Mouse (Mus musculus) cerebellum, adult 9-10 months (tissue): Measurements from ENCODE around the gene Eif4e3.

Experiments used
- DNase-seq: peaks from one replicate; pipeline ENCODE4 v3.0.0; 2022

Eif4e3 gene

DNA sequence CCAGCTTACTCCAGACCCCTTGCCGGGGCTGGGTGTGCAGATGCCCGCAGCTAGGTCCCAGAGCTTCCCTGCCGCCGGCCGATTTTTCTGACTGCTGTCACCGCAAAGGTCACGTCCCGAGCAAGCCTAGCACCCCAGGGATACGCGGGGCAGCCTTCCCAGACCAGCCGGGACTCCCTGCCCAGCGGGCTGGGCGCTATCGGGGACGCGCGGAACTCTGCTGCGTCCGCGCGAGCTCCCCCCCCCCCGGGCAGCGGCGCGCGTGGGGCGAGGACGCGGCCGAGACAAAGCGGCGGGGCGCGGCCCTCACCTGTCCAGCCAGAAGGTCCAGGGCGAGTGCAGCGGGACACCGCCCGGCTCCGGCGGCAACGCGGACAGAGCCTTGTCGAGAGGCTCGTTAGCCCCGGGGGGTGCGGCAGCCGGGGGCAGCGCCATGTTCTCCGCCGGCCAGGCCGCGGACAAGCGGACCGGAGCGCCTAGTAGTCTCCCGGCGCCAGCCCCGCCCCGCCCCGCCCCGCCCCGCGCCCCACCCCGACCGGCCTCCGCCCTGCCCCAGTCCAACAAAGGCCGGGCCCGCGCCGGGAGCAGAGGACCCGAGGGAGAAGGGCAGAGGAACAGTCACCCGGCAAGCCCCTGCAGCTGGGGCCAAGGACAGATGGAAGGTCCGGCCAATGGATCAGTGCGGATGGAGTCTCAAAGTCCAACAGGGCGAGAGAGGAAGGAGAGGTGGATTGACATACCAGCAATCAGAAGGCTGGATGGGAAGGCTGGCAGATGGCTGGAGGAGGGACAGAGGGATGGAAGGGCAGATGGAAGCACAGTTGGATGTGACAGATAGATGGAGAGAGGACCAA, at the start of gene Eif4e3, which contains the start of gene Gm20696:
Eif4e3 (minus strand) TSS at position 454 of the 854 bp plus-strand sequence.
Gm20696 (minus strand) TSS at position 480 of the 854 bp plus-strand sequence.
- DNase-seq, result peak; percentile 95

DNA sequence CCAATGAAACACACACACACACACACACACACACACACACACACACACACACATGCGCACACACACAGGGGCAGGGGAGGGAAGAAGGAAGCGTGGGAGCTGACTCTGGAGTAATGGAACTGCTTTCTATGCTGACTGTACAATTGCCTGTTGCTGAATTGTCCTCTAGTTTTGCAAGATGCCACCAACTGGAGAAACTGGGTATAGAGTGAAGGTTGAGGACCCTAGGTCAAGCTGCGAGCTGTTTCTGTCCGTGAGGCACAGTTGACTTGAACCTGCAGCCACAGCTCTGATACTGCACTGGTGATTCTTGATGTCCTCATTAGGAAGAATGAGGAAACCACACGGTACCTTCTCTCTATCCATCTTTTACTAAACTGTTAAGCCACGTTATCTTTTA, 49.3 kb upstream of the Eif4e3 start:
- no peak for DNase-seq

DNA sequence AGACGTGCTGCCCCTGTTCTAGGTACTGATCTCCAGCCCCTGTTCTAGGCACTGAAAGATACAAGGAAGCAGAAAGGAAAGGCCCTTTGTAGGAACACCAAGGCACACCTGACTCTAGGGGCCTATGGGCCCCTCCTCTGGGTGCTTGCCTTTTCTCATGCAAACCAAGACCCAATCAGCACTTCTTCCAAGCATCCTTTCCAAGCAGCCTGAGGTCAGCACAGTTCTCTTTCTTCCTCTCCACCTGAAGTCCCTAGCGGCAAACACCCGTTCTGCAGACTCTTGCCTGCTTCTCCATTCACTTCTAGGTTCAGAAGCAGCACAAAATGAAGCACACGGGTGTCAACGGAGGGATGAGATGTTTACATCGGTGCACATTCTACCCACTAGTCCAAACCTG, 48.6 kb upstream of the Eif4e3 start:
- no peak for DNase-seq

DNA sequence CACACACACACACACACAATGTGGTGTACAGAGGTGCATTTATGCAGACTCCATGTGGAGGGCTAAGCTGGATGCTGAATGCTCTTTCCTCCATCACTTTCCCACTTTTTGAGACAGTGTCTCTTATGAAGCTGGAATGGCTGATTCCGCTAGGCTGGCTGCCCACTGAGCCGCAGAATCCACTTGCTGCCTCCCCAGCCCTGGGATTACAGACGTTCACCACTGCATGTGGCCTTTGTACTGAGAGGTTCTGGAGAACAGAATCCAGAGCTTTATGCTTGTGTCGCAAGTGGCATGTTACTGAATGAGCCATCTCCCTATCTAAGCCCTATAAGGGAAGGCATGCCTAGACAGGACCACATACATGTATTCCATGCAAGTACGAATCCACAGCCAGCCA, 46.7 kb upstream of the Eif4e3 start:
- DNase-seq, result no peak

DNA sequence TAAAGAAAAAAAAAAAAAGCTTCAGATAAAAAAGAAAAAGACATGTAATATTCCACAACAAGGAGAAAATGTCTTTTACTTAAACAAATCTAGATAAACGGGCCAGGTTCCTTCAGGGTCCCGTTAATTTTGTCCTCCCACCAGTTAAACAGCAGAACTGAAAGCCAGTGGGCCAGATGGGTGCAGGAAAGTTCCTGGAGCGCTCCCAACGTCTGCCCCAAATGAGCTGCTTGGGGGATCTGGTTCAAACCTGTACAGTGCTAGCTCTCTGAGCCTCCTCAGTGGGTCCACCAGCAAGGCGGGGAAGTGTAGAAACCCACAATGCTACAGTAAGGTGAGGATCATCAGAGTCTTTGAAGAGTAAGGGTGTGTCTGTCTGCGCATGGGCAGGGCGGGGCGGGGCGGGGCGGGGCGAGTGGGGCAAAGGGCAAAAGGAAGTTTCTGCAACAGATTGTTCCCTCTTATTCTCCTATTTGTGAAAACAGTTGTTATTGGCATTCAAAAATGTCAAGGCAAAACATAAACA, 45.1 kb upstream of the Eif4e3 start:
- no peak for DNase-seq

DNA sequence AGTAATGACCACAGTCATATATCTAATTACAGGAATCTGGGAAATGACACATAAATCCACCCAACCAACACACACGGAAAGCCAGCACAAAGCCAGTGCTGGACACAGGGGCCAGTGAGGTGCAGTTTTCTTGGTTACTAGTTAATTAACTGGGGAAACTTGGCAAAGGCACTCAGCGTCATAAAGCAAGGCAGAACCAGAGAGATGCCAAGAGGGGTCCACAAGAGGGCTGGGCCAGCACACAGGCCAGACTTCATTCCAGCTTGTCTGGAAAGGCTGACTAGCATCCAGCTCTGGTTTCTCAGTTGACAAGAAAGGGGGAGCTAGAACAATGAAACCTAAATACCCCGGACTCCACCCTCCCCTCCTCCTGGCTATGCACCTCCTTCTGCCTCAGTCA, 33.9 kb upstream of the Eif4e3 start:
- no peak for DNase-seq

DNA sequence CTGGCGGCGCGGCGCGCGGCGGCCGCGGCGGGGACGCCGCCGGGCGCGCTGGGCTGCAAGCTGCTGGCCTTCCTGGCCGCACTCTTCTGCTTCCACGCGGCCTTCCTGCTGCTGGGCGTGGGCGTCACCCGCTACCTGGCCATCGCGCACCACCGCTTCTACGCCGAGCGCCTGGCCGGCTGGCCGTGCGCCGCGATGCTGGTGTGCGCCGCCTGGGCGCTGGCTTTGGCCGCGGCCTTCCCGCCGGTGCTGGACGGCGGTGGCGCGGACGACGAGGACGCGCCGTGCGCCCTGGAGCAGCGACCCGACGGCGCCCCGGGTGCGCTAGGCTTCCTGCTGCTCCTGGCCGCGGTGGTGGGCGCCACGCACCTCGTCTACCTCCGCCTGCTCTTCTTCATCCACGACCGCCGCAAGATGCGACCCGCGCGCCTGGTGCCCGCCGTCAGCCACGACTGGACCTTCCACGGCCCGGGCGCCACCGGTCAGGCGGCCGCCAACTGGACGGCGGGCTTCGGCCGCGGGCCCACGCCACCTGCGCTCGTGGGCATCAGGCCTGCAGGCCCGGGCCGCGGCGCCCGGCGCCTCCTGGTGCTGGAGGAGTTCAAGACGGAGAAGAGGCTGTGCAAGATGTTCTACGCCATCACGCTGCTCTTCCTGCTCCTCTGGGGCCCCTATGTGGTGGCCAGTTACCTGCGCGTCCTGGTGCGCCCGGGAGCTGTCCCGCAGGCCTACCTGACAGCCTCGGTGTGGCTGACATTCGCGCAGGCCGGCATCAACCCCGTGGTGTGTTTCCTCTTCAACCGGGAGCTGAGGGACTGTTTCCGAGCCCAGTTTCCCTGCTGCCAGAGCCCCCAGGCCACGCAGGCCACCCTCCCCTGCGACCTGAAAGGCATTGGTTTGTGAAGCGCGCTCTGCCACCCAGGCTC, 26.6 kb upstream of the Eif4e3 start:
- DNase-seq, result no peak

DNA sequence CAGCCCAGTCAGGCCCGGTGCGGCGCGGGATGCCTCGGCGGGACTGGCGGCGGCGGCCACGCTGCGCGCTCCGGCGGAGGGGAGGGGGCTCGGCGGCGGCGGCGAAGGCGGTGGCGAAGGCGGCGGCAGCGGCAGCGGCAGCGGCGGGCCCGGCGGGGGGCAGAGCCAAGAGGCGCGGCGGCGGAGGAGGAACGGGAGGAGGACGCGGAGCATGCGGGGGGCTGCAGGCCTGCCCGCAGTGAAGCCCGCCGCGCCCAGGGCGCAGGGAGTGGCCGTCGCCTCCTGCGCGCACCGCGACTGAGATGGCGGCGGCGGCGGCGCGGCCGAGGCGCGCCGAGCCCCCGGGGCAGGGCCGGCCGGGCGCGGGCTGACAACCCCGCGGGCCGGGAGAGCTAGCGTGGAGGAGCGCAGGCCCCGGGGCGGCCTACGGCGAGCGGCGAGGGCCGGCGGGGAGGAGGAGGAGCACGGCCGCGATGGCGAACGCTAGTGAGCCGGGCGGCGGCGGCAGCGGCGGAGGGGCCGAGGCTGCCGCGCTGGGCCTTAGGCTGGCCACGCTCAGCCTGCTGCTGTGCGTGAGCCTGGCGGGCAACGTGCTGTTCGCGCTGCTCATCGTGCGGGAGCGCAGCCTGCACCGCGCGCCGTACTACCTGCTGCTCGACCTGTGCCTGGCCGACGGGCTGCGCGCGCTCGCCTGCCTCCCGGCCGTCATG, 25.8 kb upstream of the Eif4e3 start, which contains the start of gene Gpr27:
Gpr27 (plus strand) TSS at position 474 of the 710 bp plus-strand sequence.
- DNase-seq, result peak; percentile 54

DNA sequence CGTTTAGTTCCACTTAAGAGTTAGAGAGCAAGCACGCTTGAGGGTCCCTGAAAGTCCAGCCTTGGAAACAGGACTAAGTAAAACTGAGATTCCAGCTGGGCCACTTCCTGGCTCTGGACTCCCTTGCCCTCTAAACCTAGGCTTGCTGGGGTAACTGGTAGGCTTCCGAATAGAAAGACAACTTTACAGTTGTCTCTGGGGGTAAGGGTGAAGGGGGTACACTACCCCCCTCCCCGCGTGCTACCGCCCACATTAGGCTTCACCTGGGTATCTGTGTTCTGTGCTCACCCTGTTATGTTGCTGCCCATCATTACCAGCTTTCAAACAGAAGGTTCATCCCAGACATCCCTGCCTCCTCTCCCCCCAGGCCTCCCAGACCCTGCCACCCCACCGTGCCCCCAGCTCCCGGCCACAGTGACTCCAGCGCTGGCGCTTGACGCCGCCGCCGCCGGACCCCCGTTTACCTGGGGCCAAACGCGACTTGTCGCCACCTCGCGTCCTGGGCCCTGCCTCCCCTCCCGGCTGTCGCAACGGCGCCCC, 25.2 kb upstream of the Eif4e3 start:
- no peak for DNase-seq

DNA sequence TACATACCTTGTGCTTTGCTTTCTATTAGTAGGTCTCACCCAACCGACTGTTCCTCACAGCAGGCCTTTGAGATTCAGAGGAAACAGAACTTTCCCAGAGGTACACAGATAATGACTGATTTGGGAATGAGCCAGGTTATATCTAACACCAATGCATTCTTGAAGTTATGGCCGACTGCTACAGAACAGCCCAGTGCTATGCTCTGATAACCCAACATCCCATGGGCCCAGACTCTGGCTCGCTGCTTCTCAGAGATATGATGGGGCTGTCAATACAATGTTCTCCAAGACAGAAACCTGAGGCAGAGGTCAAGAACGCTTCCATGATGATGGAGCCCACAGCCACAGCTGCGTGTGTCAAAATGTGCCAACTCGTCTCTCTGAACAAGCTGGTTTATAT, 21.9 kb upstream of the Eif4e3 start:
- DNase-seq, result no peak

DNA sequence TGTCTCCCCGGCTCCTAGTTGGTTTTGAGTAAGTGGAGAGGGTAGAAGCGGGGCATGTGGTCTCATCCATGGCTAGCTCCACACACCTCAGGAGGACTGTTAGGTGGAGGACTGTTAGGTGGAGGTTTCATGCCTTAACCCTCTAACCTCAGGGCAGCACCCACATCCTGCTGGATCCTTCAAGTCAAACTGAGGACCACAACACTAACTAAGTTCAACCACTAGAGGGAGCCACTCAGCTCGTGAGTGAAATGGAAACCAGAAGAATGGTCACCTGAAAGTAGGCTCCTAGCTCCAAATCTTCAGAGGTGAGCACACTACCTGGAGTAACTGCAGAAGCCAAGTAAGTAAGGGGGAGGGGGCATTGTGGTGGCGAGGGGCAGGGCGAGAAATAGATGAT, 18.3 kb upstream of the Eif4e3 start:
- DNase-seq, result no peak

DNA sequence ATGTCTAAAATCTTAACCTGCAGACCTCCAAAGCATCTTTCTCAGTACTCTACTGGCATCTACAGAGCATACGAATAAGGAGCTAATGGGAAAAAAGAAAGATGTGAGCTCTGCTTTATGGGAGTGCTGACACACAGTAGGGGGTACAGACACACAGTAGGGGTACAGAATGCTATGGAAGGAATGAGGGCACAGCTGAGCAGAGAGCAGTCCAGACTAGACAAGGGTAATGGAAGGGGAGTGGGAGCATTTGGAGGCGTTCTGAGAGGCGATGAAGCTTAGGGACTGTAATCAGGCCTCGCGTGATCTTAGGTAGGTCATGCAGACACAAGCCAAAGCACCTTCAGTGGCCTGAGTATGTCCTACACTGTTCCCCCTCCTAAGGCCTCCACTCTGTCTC, 17.4 kb upstream of the Eif4e3 start:
- no peak for DNase-seq

DNA sequence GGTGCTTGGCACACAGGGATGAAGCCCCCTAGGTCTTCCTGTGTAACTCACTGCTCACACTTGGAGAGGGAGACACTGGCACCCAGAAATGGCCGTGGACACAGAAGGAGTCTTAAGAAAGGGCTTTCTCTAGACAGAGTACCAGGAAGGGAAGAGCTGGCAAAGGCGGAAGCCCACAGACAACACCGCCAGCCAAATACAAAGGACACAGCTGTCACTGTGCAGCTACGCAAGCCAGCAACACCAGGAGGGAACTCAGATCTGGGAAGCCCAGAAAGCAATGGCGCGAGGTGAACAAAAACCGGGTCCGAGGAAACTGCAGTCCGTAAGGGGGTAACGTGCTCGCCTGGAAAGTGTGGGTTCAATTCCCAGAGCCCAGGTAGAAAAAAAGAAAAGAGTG, 11.5 kb upstream of the Eif4e3 start:
- DNase-seq, result no peak

DNA sequence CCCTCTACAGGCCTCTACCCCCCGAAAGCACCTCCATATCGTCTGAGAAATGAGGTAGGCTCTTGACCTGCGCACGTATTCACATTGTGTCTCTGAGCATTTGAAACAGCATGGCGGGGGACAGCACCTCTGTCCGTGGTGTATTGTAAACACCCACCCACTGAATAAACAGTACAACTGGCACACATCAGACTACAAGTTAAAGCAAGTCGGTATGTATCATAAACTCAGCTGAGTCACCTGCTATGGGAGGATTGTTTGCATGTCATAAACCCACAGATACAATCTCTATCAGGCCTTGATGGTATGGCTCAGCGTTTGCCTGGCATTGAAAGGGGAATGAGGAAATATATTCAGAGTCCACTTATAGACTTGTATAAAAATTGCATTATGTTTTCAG, 10.8 kb upstream of the Eif4e3 start:
- no peak for DNase-seq

DNA sequence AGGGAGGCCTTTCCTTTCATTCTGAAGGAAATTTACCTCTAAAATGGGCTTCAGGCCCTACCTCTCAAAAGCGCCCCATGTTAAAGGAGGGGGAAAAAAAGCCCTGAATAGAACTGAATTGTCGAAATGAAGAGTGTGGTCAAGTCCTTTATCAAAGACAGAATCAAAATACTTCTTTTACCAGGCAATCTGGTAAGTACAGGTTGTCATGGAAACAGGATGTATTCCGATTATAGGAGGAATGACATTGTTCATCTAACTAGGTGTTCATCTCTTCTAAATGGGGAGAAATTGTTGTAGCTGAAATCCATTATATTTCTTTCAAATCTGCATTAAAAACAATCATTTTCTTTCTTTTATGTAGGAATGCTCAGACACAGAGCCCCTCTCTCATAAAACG, 7.9 kb upstream of the Eif4e3 start:
- DNase-seq, result no peak

DNA sequence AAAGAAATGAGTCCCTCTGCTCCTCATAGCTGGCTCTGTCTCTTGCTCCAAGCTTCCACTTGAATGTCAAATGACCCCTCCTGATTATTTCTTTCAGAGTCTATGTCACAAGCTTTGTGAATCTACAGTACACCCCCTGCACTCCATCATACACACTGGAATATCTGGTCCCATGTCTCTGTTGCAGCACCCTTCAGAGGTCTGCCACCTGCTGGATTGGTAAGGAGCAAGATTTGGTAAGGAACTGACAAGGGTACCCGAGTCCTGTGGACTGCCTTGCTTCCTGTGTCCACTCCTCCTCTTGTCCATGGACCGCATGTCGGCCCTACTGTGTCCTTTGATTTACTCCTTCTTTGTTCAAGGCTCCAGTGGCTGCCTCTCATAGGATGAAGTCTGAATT, 5.2 kb upstream of the Eif4e3 start:
- DNase-seq, result no peak

DNA sequence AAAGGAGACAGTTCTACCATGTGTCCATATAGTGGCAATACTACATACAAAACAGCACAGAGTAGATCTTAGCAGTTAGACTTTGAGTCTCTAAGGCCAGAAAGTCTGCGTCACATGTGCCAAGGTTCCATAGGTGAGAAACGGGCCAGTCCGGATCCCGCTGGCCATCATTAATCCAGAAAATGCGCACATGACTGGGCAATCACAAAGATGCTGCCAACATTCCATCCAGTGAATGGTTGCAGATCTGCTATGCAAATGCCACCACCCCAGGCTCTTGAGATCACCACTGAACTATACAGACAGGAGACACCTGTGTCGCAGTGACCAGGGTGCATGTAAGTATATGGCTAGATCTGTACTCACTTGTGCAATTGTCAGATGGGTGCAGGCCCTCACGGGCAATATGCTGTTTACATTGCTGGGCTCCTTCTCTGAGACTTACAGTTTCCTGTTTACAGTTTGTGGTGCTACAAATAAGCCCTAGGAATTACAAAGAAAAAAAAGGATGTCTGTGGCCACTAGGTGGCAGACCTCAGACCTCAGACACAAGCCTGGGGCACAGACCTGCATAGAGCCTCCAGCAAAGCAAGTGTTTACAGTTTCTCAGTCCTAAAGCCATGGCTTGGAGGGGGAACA, 4.0 kb upstream of the Eif4e3 start:
- peak; percentile 82 for DNase-seq

DNA sequence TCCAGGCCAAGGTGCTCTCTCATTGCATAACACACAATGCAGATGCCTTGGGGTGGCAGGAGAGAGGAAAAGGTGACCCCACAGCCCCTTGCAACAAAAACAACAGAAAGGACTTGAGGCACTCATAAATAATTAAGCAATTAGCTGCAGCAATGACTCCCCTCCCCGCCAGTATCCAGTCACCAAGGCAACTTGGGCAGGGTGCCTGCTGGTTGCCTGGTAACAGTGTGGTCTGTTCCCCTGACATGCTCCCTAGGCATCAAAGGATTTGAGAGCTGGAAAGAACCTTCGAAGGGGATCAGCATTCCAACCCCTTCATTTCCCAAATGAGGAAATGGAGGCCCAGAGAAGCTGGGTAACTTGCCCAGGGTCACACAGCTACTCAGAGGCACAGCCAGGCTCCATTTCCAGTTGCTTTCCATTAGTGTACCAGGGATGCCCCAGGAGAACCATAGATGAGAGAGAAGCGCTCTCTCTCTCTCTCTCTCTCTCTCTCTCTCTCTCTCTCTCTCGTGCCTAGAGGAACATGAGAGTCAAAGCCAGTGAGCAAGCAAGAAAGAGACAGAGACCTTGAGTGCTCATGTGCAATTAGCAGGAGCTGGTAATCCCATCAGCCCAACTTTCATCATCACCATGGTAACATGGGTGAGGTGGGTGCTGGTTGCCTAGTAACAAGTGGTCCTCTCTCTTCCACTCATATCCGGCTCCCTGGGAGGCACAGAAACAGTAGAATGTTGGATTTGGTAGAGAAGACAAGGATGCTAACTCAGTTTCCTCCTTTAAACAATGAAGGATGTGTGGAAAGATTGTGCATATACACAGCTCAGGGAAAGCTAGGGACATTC, 3.1 kb upstream of the Eif4e3 start:
- DNase-seq, result peak; percentile 47

DNA sequence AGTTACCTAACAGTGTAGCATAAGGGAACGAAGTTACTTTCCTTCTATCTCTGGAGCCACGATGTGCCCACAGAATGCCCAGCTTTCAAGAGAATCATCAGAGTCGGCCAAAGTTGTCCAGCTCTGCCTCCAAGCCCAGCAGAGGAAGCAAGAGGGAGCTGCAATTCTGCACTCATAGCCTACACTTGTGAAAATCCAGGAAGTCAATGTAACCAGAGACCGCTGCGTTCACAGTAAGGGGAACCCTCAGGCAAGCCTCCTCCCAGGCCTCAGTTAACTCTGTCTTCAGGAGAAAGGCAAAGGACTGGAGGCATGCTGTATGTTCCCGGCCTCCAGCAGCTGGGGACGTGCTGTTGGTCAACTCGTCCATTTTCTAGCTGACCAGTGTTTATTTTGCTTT, 719 bp upstream of the Eif4e3 start:
- DNase-seq, result no peak

DNA sequence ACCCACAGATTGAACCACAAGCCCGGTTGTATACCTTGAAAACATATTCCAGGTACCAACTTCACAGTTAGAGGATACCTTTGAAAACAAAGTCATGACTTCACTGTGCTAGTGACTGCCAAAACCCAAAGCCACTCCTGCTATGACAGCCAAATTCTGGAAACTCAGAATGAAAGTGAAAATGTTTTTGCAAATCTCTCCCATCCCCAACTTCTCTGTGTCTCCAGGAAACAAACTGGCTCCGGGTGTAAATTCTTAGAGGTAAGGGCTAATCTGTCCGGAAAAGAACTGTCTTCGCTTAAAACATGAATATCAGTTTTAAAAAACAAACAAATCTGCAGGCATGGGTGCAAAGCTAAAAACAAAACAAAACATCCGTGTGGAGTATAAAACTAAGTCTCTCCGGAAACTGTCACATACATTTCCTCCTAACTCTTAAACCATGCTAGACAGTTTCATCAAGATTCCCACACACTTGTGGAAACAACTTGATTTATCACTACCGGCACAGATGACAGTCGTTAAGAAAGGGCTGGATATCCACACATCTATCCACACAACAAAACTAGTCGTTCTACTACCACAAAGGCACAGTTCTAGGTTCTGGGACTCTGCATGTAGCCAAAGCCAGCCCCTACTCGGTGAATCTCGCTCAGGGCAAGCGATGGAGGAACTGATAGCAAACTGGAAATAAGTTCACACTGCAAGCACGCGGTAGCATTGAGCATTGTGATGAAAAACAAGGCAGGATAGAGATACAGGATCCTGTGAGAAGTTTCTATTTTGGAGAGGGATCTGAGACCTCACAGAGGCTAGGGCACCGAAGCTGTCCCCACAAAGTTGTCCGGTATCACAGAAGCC, 884 bp downstream of the Eif4e3 start:
- peak; percentile 40 for DNase-seq
